Mouse (Mus musculus): ENCODE measurements around the gene Cfl1.

Gene Cfl1

GRCm38 (mm10) chr19:5490313-5490897, at the start of gene Cfl1:
Gene Cfl1, plus strand, starts transcription at chr19:5490455.
- peak; percentile 97 for DNase-seq (ENCODE audit: low read depth)

- DNase-seq (ENCODE audit: low read depth): no peak
Measured at GRCm38 (mm10) chr19:5444371-5444908, 45.8 kb upstream of the Cfl1 start.

DNA sequence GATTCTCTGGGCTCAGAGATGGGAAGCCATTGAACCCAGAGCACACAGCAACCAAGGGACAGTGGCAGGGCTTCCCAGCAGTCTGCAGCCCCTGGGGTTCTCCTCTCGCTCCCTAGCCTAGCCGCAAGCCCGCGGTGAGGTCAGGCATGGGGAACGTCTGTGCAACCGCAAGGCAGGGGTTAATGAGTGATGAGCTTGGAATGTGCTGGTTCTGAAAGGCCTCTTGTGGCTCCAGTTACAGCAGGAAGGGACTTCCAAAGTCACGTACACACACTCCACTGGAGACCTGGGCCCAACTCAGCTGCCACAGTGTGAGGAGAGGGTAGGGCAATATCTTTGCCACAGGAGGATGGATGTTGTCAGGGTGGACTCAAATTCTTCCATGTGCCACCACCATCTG, 45.3 kb upstream of the Cfl1 start:
- no peak for DNase-seq (ENCODE audit: low read depth)

- no peak for DNase-seq (ENCODE audit: low read depth)
Measured at GRCm38 (mm10) chr19:5445747-5446146, 44.5 kb upstream of the Cfl1 start.

- peak; percentile 94 for DNase-seq (ENCODE audit: low read depth)
Measured at GRCm38 (mm10) chr19:5447515-5448353, 42.5 kb upstream of the Cfl1 start, which contains the start of gene Fosl1. Gene Fosl1, plus strand, starts transcription at chr19:5447547.

GRCm38 (mm10) chr19:5448354-5449150, 41.7 kb upstream of the Cfl1 start:
- DNase-seq (ENCODE audit: low read depth): peak; percentile 71

- no peak for DNase-seq (ENCODE audit: low read depth)
Measured at GRCm38 (mm10) chr19:5449673-5450072, 40.6 kb upstream of the Cfl1 start.

- no peak for DNase-seq (ENCODE audit: low read depth)
Measured at GRCm38 (mm10) chr19:5451766-5452165, 38.5 kb upstream of the Cfl1 start.

- DNase-seq (ENCODE audit: low read depth): no peak
Measured at GRCm38 (mm10) chr19:5455037-5455436, 35.2 kb upstream of the Cfl1 start.

DNA sequence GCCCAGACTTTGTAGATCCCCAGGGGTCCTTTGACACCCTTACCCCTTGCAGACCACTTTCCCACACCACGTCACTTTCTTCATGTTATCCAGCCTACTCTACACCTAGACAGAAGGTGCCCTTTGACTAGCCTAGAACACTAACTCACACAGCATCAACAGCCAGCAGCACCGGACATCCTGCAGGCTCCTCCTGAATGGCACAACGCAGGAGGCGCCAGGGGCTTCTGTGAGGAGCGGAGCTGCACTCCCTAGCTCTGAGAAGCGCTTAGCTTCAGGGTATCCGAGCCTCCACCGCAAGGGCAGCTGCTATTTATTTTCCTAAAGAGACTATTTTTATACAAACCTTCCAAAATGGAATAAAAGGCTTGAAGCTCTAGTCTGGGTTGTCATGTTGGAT, 34.7 kb upstream of the Cfl1 start:
- no peak for DNase-seq (ENCODE audit: low read depth)

GRCm38 (mm10) chr19:5456241-5456921, 33.9 kb upstream of the Cfl1 start:
- no peak for DNase-seq (ENCODE audit: low read depth)

DNA sequence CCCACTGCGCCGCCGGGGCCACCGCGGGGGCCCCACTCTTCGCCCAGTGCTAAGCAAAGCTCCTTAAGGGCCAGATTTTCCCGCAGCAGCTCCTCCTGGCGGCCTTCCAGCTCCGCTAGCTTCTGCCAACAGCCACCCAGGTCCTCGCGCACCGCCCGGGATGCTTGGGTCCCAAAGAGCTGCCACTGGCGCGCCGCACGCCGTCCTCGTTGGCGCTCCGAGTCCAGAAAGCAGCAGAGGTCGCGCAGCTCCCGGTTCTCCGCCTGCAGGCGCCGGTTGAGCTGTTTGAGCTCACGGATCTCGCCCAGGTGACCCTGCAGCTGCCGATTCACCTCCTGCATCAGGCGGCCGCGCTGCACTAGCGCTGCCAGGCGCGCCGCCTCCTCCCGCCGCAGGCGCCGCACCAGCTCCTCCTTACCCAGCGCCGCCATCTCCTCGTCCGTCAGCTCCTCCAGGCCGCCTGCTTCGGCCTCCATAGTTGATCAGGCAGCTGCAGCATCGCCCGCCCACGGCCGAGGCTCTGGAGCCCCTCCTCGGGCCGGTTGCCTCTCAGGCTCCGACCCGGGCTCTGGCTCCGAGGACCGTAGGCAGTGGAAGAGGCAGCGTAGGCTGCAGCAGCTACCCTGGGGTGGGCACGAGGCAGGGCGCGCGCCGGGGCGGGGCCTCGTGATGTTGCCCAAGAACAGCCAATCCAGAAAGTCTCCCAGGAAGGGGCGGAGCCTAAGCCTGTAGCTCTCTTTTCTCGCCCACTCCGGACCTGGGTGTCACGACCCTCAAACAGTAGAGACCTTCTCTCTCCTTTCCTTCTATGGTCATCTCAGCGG, 33.1 kb upstream of the Cfl1 start:
- DNase-seq (ENCODE audit: low read depth): peak; percentile 96

DNA sequence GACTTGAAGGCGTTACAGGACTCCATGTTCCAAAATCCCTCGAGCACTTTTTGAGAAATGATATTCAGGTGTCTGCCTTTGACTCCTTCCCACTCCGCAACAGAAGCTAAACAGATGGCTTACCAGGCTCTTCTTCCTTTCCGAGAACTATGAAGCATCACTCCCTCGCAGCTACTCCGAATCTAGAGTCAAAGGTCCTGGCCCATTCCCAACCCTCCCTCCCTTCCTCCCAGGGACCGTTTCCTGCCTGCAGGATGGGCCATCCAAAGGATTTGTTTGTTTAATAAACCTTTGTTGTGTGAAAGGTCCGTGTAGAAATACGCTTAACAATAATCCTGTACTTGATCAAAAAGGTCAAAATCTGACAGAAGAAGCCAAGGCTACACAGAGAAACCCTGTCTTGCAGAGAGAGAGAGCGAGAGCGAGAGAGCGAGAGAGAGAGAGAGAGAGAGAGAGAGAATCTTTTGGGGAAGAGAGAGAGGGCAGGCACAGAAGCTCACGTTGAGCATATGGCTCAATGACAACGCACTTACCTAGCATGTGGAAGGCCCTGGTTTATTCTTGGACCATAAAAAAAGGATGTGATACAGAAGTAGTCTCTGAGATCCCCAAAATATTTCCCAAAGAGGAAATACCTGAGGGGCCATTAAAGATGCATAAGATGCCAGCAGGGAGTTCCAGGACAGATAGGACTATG, 32.4 kb upstream of the Cfl1 start, which contains the start of gene Ccdc85b:
TSS of gene Ccdc85b (minus strand) at position 149 of the 697 bp plus-strand sequence.
- no peak for DNase-seq (ENCODE audit: low read depth)

DNA sequence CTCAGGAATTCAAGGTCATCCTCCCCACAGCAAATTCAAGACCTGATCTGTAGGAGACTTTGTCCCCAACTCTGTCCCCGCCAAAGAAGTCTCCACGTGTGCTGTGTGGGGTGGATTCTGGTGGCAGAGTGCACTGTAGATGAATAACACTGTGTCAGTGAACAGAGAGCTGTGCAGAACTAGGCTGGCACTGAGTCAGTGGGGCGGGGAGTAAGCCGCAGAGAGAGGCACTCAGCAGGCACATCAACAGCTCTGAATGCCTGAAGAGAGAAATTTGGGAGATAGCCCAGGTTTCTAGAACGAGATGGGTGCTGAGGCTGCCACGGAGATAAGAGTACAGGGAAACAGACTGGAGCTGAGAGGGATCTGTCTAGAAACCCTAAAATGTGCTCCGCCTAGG, 31.2 kb upstream of the Cfl1 start:
- no peak for DNase-seq (ENCODE audit: low read depth)

DNA sequence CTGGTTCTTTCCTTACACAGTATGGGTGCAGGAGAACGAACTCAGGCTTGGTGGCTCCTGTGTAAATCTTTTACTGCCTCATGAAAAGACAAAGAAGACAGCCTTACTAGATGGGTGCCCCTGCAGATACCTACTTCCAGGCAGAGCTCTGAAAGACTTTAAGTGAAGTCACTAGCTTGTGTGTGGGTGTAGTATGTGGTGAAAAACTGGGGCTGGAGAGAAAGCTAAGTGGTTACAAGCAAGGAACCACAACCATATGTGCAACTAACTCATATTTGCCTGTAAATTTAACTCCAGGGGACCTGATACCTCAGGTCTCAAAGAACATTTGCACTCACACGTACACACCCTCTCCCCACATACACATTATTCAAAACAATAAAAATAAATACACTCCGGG, 30.4 kb upstream of the Cfl1 start:
- no peak for DNase-seq (ENCODE audit: low read depth)

GRCm38 (mm10) chr19:5460465-5460911, 29.8 kb upstream of the Cfl1 start, which contains the start of gene Fibp:
Gene Fibp, plus strand, starts transcription at chr19:5460615.
- DNase-seq (ENCODE audit: low read depth): peak; percentile 92

- no peak for DNase-seq (ENCODE audit: low read depth)
Measured at GRCm38 (mm10) chr19:5461411-5461810, 28.8 kb upstream of the Cfl1 start.

DNA sequence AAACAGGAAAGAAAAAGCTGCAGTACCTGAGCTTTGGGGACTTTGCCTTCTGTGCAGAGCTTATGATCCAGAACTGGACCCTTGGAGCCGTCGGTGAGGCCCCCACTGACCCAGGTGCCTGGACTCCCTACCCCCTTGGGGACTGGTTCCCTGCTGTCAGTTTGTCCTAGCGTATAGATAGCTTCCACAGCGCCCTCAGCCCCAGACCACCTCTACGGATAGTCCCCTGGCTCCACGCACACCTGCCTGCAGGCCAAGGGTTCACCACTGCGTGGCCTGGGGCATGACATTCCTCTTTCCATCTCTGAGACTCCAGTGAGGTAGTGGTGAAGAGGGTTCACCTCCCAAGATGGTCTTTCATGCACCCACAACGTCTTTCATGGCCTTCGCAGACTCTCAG, 27.0 kb upstream of the Cfl1 start:
- no peak for DNase-seq (ENCODE audit: low read depth)

DNA sequence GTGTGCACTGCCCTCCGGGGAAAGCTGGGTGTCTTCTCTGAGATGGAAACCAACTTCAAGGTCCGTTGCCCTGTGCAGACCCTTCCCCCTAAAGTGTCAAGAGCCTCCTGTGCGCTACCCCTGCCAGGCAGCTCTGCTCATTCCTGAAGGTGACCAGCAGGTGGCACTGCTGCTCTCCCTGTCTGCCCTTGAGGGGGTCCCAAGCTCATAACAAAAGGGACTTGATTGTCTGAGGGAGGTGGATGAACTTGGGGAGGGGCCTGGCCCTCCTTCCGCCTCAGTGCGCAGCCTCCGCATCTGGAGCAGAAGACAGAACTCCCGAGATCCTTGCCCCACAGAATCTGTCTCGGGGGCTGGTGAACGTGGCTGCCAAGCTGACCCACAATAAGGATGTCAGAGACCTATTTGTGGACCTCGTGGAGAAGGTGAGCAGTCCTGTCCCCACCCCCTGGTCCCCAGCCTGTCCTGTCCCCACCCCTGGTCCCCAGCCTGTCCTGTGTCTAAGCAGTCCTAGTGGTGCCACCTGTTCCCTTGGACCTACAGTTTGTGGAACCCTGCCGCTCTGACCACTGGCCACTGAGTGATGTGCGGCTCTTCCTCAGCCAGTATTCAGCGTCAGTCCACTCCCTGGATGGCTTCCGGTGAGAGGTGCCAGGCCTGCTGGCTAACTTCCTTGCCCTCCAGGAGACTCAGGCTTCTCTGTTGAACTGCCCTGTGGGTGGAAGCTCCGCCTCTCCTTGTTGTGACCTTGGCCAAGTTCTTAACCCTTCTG, 26.3 kb upstream of the Cfl1 start:
- DNase-seq (ENCODE audit: low read depth): peak; percentile 70
